Mouse (Mus musculus) hindbrain, embryonic 16.5 days (tissue): Measurements from ENCODE around the gene Neurog1. TPM values are rescaled to one million over a fixed set of nuclear protein-coding genes. Genes with fewer than 3 reads are reported as not detected.

ENCODE experiments used
- ATAC-seq: fragments of 200-750 bp; cut with Nextera tagmentation; 2 replicates; pipeline ENCODE4 v1.8.0; 2017; ENCODE audit warnings: moderate TSS enrichment, moderate library complexity
- H3K27ac ChIP-seq: fragments of 300-500 bp; sonication (generic); 2 replicates; pipeline ENCODE4 v1.5.1; 2014; ENCODE audit warnings: low read depth, mild to moderate bottlenecking, control low read depth, low read length, moderate library complexity
- H3K27me3 ChIP-seq: fragments of 300-500 bp; sonication (generic); replicated peaks from 2 replicates; pipeline ENCODE4 v1.6.1; 2014; ENCODE audit warnings: low read length; ENCODE audit not compliant: control insufficient read depth, insufficient read depth
- H3K36me3 ChIP-seq: fragments of 300-500 bp; sonication (generic); 2 replicates; pipeline ENCODE4 v1.6.1; 2014; ENCODE audit warnings: mild to moderate bottlenecking, low read length, moderate library complexity, mixed read lengths; ENCODE audit not compliant: control insufficient read depth, insufficient read depth
- H3K4me1 ChIP-seq: fragments of 300-500 bp; sonication (generic); 2 replicates; pipeline ENCODE4 v1.6.1; 2014; ENCODE audit warnings: low read depth, low read length; ENCODE audit not compliant: control insufficient read depth, insufficient read depth
- H3K4me2 ChIP-seq: fragments of 300-500 bp; sonication (generic); 2 replicates; pipeline ENCODE4 v1.6.1; 2014; ENCODE audit warnings: mild to moderate bottlenecking, low read length, control low read depth, moderate library complexity
- H3K4me3 ChIP-seq: fragments of 300-500 bp; sonication (generic); 2 replicates; pipeline ENCODE4 v1.5.1; 2014; ENCODE audit warnings: mild to moderate bottlenecking, low read length, control low read depth, moderate library complexity
- H3K9ac ChIP-seq: fragments of 300-500 bp; sonication (generic); 2 replicates; pipeline ENCODE4 v1.6.1; 2014; ENCODE audit warnings: low read depth, mild to moderate bottlenecking, control low read depth, low read length, moderate library complexity
- H3K9me3 ChIP-seq: fragments of 300-500 bp; sonication (generic); 2 replicates; pipeline ENCODE4 v1.6.1; 2014; ENCODE audit warnings: mild to moderate bottlenecking, low read length, moderate library complexity; ENCODE audit not compliant: control insufficient read depth
- WGBS: fragments of 180-500 bp; shearing (Covaris S2); extraction: QIAGEN DNeasy Blood & Tissue Kit; methylation state at CpG from one replicate; pipeline ENCODE4 v1.1.7; 2014; 5-methylcytosine and 5-hydroxymethylcytosine counted together
- polyA plus RNA-seq: library from polyadenylated mRNA; unstranded; fragments of >200 nt; fragmentation: Nextera tagmentation; extraction: Ambion mirVana; gene quantifications from 2 replicates; pipeline ENCODE4 v1.2.1, GENCODE M21; 2015

Neurog1 gene
- polyA plus RNA-seq, 1 experiment from 2014 or later: 0.11 TPM

DNA sequence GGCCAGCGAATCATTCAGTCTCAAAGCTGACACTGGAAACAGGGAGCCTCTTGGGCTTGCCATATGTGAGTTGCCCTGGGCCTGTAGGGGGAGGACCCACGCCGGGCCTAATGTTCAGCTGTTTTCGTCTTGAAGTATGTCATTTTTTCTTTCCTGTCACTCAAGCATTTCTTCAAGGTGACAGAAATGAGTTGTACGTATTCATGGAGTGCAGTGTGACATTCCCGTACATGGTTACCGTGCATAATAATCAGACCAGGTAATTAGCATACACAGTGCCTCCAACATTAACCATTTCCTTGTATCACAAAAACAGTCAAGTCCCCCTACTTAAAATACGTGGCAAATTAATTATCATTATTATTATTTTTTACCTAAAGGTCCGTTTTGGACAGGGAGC is 35.1 kb upstream of the Neurog1 start:
- Histone ChIP-seq H3K27ac (no peak overlapping the region), H3K4me1 (no peaks in the 10 kb centered on the region; the same call in 1 of the 2 replicates), H3K27me3 (peaks cover 4% of the 10 kb centered on the region; the same call in 1 of the 2 replicates), H3K4me3 (no peak overlapping the region), H3K4me2 (no peak overlapping the region), H3K9me3 (0 out of 2 replicates have a peak, but pooled peaks cover 3% of the 10 kb centered on the region), H3K9ac (no peak overlapping the region), H3K36me3 (no peaks in the 10 kb centered on the region)
- 51% methylated on average over 9 of the region's 9 CpGs for WGBS
- ATAC-seq: no peak

GRCm38 (mm10) chr13:56283321-56283720 is 31.4 kb upstream of the Neurog1 start:
- ATAC-seq: no peak
- H3K27ac ChIP-seq: no peak overlapping the region
- H3K27me3 ChIP-seq: peaks cover 4% of the 10 kb centered on the region; the same call in 1 of the 2 replicates
- H3K9ac ChIP-seq: no peak overlapping the region
- H3K36me3 ChIP-seq: no peaks in the 10 kb centered on the region
- WGBS: 91% methylated on average over 13 of the region's 13 CpGs
- H3K4me2 ChIP-seq: no peak overlapping the region
- no peaks in the 10 kb centered on the region for H3K9me3 ChIP-seq
- H3K4me1 ChIP-seq: no peaks in the 10 kb centered on the region
- no peak overlapping the region for H3K4me3 ChIP-seq

DNA sequence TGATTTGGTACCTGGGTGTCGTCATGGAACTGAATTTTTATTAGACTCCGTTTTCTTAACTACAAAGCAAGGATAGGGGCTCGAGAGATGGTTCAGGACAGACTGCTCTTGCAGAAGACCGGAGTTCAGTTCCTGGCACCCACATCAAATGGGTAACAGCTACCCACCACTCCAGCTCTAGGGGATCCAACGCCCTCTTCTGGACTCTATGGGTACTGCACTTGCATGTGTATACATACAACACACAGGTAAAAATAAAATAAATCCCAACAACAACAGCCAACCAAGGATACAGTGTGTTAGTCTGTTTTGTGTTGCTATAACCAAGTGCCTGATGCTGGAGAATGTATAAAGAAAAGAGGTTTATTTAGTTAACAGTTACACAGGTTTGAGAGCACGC is 28.4 kb upstream of the Neurog1 start:
- no peak for ATAC-seq
- Histone ChIP-seq H3K27ac (no peak overlapping the region), H3K9me3 (no peaks in the 10 kb centered on the region), H3K4me3 (no peak overlapping the region), H3K4me2 (no peak overlapping the region), H3K36me3 (no peaks in the 10 kb centered on the region), H3K27me3 (peaks cover 4% of the 10 kb centered on the region; the same call in 1 of the 2 replicates), H3K4me1 (no peaks in the 10 kb centered on the region), H3K9ac (no peak overlapping the region)
- WGBS: 81% methylated on average over 6 of the region's 6 CpGs

DNA sequence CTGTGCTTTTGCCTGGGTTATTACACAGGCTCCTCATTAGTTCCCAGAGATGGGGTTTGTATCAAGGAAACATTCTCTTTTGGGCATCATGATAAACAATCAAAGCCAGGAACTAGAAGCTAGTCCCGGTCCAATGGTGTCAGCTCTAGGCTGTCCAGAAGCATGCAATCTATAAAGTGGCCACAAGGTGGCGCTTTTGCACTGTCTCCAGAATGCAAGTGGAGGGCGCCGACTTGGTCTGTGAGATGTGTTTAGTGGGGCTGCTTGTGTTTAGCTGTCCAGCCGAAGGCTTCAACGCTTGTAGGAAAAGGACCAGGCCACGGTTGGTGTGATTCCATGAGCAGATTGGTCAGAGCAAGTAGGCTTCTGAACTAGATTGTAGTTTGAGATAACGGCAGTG is 27.5 kb upstream of the Neurog1 start:
- H3K9ac ChIP-seq: no peak overlapping the region
- no peak overlapping the region for H3K27ac ChIP-seq
- no peaks in the 10 kb centered on the region for H3K4me1 ChIP-seq
- no peaks in the 10 kb centered on the region for H3K9me3 ChIP-seq
- peaks cover 4% of the 10 kb centered on the region; the same call in 1 of the 2 replicates for H3K27me3 ChIP-seq
- WGBS: 19% methylated on average over 8 of the region's 8 CpGs
- ATAC-seq: peak; percentile 92
- no peak overlapping the region for H3K4me3 ChIP-seq
- H3K4me2 ChIP-seq: no peak overlapping the region
- no peaks in the 10 kb centered on the region for H3K36me3 ChIP-seq

DNA sequence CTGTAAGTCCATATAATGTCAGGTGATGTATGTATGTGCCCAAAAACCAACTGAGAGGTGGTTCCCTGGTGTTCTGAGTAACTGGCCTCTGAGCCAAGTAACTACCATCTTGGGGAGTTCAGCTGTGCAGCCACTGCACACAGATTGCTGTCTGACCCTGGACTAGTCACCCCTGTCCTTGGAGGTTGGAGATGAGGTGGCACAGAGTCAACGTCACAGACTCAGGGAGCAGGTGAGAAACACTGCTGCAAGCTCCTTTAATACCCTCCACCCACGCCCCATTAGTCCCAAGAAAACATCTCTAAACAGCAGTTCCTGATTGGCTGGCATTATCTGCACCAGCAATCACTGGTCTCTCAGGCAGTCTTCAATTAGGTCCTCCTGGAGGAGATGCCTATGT is 23.2 kb upstream of the Neurog1 start:
- H3K9me3 ChIP-seq: no peaks in the 10 kb centered on the region; the same call in 1 of the 2 replicates
- H3K36me3 ChIP-seq: no peaks in the 10 kb centered on the region
- H3K4me3 ChIP-seq: no peak overlapping the region
- H3K27ac ChIP-seq: no peak overlapping the region
- peaks cover 4% of the 10 kb centered on the region; the same call in 1 of the 2 replicates for H3K27me3 ChIP-seq
- H3K9ac ChIP-seq: no peak overlapping the region
- H3K4me1 ChIP-seq: no peaks in the 10 kb centered on the region
- no peak overlapping the region for H3K4me2 ChIP-seq
- 73% methylated on average over 2 of the region's 2 CpGs for WGBS
- ATAC-seq: no peak

GRCm38 (mm10) chr13:56270124-56270523 is 18.2 kb upstream of the Neurog1 start:
- H3K36me3 ChIP-seq: no peaks in the 10 kb centered on the region
- 59% methylated on average over 13 of the region's 13 CpGs for WGBS

GRCm38 (mm10) chr13:56267396-56267795 is 15.4 kb upstream of the Neurog1 start:
- Histone ChIP-seq H3K4me1 (no peaks in the 10 kb centered on the region), H3K9ac (no peak overlapping the region), H3K4me3 (no peak overlapping the region), H3K27me3 (peaks cover 23% of the 10 kb centered on the region), H3K9me3 (no peaks in the 10 kb centered on the region; the same call in 1 of the 2 replicates), H3K36me3 (no peaks in the 10 kb centered on the region), H3K27ac (no peak overlapping the region), H3K4me2 (no peak overlapping the region)
- ATAC-seq: no peak
- 73% methylated on average over 4 of the region's 4 CpGs for WGBS

More at GRCm38 (mm10) chr13:56270124-56270523, 18.2 kb upstream of the Neurog1 start:
- no peaks in the 10 kb centered on the region for H3K4me1 ChIP-seq
- no peak overlapping the region for H3K4me3 ChIP-seq
- no peak for ATAC-seq
- H3K27ac ChIP-seq: no peak overlapping the region
- no peaks in the 10 kb centered on the region; the same call in 1 of the 2 replicates for H3K9me3 ChIP-seq
- H3K27me3 ChIP-seq: peaks cover 6% of the 10 kb centered on the region
- no peak overlapping the region for H3K4me2 ChIP-seq
- no peak overlapping the region for H3K9ac ChIP-seq

GRCm38 (mm10) chr13:56266435-56266834 is 14.5 kb upstream of the Neurog1 start:
- no peak for ATAC-seq
- no peaks in the 10 kb centered on the region for H3K36me3 ChIP-seq
- H3K9ac ChIP-seq: no peak overlapping the region
- H3K9me3 ChIP-seq: no peaks in the 10 kb centered on the region; the same call in 1 of the 2 replicates
- peaks cover 32% of the 10 kb centered on the region for H3K27me3 ChIP-seq
- no peak overlapping the region for H3K4me2 ChIP-seq
- no peak overlapping the region for H3K4me3 ChIP-seq
- no peaks in the 10 kb centered on the region for H3K4me1 ChIP-seq
- H3K27ac ChIP-seq: no peak overlapping the region
- WGBS: 39% methylated on average over 8 of the region's 8 CpGs

- WGBS: 67% methylated on average over 5 of the region's 5 CpGs
- H3K27me3 ChIP-seq: peaks cover 39% of the 10 kb centered on the region
- H3K4me2 ChIP-seq: no peak overlapping the region
- H3K9me3 ChIP-seq: no peaks in the 10 kb centered on the region
- no peak for ATAC-seq
- H3K36me3 ChIP-seq: no peaks in the 10 kb centered on the region
- H3K27ac ChIP-seq: no peak overlapping the region
- H3K4me1 ChIP-seq: no peaks in the 10 kb centered on the region
- H3K9ac ChIP-seq: no peak overlapping the region
- no peak overlapping the region for H3K4me3 ChIP-seq
Observed at GRCm38 (mm10) chr13:56265661-56266060, 13.7 kb upstream of the Neurog1 start.

DNA sequence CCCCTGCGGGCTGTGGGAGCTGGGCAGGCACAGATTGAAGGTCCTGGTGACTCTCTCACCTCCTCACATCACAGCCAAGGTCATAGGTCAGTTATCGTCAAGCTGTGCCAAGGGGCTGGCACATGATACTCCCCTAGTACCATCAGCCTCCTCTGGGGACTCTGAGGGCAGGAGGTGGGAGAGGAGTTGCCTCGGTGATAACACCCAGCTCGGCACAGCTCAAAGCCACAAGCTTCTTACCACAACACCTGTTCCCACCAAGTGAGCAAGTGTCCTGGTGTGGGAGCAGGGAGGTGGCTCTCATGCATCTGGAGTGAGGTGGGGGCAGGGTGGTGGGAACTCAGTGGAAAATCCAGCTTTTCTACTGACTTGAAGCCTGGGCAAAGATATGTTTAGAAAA is 10.3 kb upstream of the Neurog1 start:
- Histone ChIP-seq H3K36me3 (no peaks in the 10 kb centered on the region), H3K27me3 (peaks cover 62% of the 10 kb centered on the region)
- 58% methylated on average over 4 of the region's 4 CpGs for WGBS

More for the DNA sequence above, 10.3 kb upstream of the Neurog1 start:
- Histone ChIP-seq H3K9ac (no peak overlapping the region), H3K9me3 (no peaks in the 10 kb centered on the region), H3K4me3 (no peak overlapping the region), H3K4me1 (peaks cover 11% of the 10 kb centered on the region), H3K4me2 (no peak overlapping the region), H3K27ac (no peak overlapping the region)
- ATAC-seq: no peak
